Mouse (Mus musculus) liver, embryonic 15.5 days (tissue): ENCODE measurements around the gene Gas2l2. TPM values are rescaled to one million over a fixed set of nuclear protein-coding genes. Genes with fewer than 3 reads are reported as not detected.

Experiments
- ATAC-seq: fragments of 200-750 bp; cut with Nextera tagmentation; 2 replicates; pipeline ENCODE4 v1.8.0; 2017; ENCODE audit warnings: moderate number of reproducible peaks, mild to moderate bottlenecking, moderate library complexity; ENCODE audit not compliant: insufficient read depth
- H3K27ac ChIP-seq: fragments of 300-500 bp; sonication (generic); replicated peaks from 2 replicates; pipeline ENCODE4 v1.5.1; 2015; ENCODE audit warnings: mild to moderate bottlenecking, inconsistent platforms
- H3K27me3 ChIP-seq: fragments of 300-500 bp; sonication (generic); 2 replicates; pipeline ENCODE4 v1.6.1; 2015; ENCODE audit warnings: mild to moderate bottlenecking, inconsistent platforms
- H3K36me3 ChIP-seq: fragments of 300-500 bp; sonication (generic); replicated peaks from 2 replicates; pipeline ENCODE4 v1.6.1; 2015; ENCODE audit warnings: moderate library complexity, mild to moderate bottlenecking, inconsistent platforms
- H3K4me1 ChIP-seq: fragments of 300-500 bp; sonication (generic); replicated peaks from 2 replicates; pipeline ENCODE4 v1.6.1; 2015; ENCODE audit warnings: inconsistent platforms
- H3K4me2 ChIP-seq: fragments of 300-500 bp; sonication (generic); 2 replicates; pipeline ENCODE4 v1.6.1; 2015; ENCODE audit warnings: moderate library complexity, mild to moderate bottlenecking, inconsistent platforms
- H3K4me3 ChIP-seq: fragments of 300-500 bp; sonication (generic); replicated peaks from 2 replicates; pipeline ENCODE4 v1.5.1; 2015; ENCODE audit warnings: mild to moderate bottlenecking, inconsistent platforms
- H3K9ac ChIP-seq: fragments of 300-500 bp; sonication (generic); 2 replicates; pipeline ENCODE4 v1.6.1; 2015; ENCODE audit warnings: moderate library complexity, mild to moderate bottlenecking, inconsistent platforms
- H3K9me3 ChIP-seq: fragments of 300-500 bp; sonication (generic); replicated peaks from 2 replicates; pipeline ENCODE4 v1.6.1; 2016; ENCODE audit warnings: inconsistent platforms
- WGBS: fragments of 180-500 bp; shearing (Covaris S2); methylation state at CpG from one replicate; pipeline ENCODE4 v1.1.7; 2015; ENCODE audit warnings: mixed read lengths; ENCODE audit not compliant: insufficient replicate concordance; 5-methylcytosine and 5-hydroxymethylcytosine counted together
- polyA plus RNA-seq: library from polyadenylated mRNA; unstranded; fragments of >200 nt; fragmentation: Nextera tagmentation; extraction: Ambion mirVana; gene quantifications from 2 replicates; pipeline ENCODE4 v1.2.1, GENCODE M21; 2015

Gene Gas2l2
- polyA plus RNA-seq, 1 experiment from 2014 or later, result not detected

DNA sequence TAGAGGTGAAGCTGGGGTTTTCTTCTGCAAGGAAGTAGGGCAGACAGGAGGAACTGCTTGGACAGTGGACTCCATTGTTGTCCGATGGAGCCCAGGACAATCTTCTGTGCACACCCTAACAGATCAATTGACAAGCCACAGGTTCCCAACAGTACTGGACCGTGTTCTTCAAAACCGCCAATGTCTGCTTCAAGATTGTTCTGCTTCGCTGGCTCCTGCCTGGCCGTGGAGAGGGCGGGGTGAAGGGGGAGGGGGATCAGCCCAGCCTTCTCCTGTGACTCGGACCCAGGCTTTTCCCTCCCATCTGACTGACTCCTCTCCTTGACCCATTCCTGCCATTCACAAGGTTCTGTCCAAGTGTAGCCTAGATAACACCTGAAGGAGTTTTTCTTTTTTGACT lies 28.0 kb upstream of the Gas2l2 start:
- Histone ChIP-seq H3K27ac (no peak overlapping the region), H3K27me3 (peaks cover 25% of the 10 kb centered on the region), H3K36me3 (no peaks in the 10 kb centered on the region), H3K9ac (no peak overlapping the region), H3K4me1 (peaks cover 23% of the 10 kb centered on the region), H3K4me3 (no peak overlapping the region), H3K4me2 (no peak overlapping the region), H3K9me3 (no peaks in the 10 kb centered on the region)
- ATAC-seq, result no peak
- WGBS, result 41% methylated on average over 7 of the region's 7 CpGs

DNA sequence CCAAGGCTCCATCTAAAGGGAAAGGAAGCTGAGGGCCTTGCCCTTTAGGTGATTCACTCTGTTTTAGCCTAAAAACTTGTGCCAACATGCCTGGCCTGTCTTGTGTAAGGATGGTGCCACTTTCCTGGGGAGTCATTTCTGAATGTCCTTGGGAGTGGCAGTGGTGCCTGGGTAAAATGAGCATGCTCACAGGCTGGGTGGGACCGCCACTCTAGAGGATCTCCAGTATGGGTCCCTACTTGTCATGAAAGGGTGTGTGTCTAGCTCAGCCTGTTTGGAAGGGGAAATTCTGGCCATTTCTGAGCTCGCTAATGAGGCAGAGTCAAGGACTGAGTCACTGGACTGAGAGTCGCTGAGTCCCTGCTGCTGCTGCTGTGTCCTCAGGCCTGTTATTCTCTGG lies 26.4 kb upstream of the Gas2l2 start:
- no peak overlapping the region for H3K9ac ChIP-seq
- no peak for ATAC-seq
- no peak overlapping the region for H3K4me2 ChIP-seq
- H3K27me3 ChIP-seq, result peaks cover 9% of the 10 kb centered on the region
- no peaks in the 10 kb centered on the region for H3K36me3 ChIP-seq
- 40% methylated on average over 3 of the region's 3 CpGs for WGBS
- peaks cover 18% of the 10 kb centered on the region for H3K4me1 ChIP-seq
- H3K9me3 ChIP-seq, result no peaks in the 10 kb centered on the region
- H3K27ac ChIP-seq, result no peak overlapping the region
- no peak overlapping the region for H3K4me3 ChIP-seq

DNA sequence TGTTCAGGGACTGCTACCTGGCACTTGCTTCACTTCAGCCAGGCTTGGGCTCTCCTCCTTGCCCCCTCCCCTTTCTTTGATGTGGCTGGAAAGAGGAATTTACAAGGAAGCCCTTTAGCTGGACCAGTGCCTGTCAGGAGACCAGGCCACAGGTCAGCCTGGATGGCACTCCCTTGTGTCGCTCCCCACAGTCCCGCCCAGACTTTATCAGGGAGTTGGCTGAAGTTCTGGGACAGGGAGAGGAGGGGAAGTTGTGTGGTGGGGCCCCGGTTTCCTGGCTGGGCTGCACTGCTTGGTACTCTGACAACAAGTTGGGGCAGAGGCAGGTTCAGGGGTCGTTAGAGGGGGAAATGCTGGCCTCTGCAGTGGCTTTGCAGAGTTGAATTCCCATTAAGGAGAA lies 25.3 kb upstream of the Gas2l2 start:
- Histone ChIP-seq H3K4me1 (peaks cover 18% of the 10 kb centered on the region), H3K27me3 (no peaks in the 10 kb centered on the region), H3K4me3 (no peak overlapping the region), H3K4me2 (0 out of 2 replicates have a peak overlapping the region, but pooled peaks have one; percentile 13), H3K9ac (no peak overlapping the region), H3K9me3 (no peaks in the 10 kb centered on the region), H3K27ac (no peak overlapping the region), H3K36me3 (no peaks in the 10 kb centered on the region)
- 1% methylated on average over 4 of the region's 4 CpGs for WGBS
- ATAC-seq, result peak; percentile 34; the same call in 1 of the 2 replicates

DNA sequence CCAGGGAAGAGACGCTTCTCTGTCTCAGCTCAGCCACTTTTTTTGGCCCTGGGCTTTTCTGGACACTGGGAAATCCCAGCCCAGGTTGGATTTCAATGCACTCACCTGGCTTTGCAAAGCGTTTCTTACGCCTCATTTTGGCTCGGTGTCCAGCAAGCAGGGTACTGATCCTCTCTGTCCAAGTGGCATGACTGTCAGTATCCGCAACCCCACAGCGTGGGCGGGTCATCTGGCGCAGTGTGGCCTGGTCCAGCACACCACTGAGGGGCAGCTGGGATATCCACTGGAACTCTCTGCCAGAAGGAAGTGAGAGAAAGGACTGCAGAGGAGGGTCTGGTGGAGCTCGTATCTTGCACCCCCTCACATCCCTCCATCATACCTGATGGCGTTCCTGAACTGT lies 22.0 kb upstream of the Gas2l2 start:
- Histone ChIP-seq H3K27me3 (peaks cover 13% of the 10 kb centered on the region), H3K9ac (no peak overlapping the region), H3K4me1 (peaks cover 32% of the 10 kb centered on the region), H3K9me3 (no peaks in the 10 kb centered on the region), H3K27ac (no peak overlapping the region), H3K4me3 (no peak overlapping the region), H3K36me3 (no peaks in the 10 kb centered on the region), H3K4me2 (no peak overlapping the region)
- ATAC-seq, result no peak
- 67% methylated on average over 10 of the region's 10 CpGs for WGBS

DNA sequence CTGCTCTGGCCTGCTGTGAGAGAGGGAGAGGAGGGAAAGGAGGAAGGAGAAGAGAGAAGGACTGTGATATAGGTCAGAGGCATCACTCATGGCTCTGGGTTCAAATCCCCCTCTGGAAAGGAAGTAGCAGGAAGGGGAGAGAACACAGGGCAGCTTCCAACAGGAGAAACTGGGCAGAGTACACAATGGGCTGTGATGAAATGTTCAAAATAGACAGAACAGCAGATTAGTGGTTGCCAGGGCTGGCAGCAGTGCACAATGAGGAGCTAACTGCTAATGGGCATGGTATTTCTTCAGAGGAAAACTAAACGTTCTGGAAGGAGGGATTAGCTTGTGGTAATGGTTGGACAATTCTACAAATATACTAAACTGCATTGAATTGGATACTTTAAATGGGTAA lies 21.3 kb upstream of the Gas2l2 start:
- H3K4me1 ChIP-seq, result peaks cover 29% of the 10 kb centered on the region
- no peak overlapping the region for H3K4me3 ChIP-seq
- no peak overlapping the region for H3K27ac ChIP-seq
- no peak for ATAC-seq
- WGBS, result 32% methylated on average over 1 of the region's 1 CpGs
- H3K9ac ChIP-seq, result no peak overlapping the region
- H3K36me3 ChIP-seq, result no peaks in the 10 kb centered on the region
- H3K27me3 ChIP-seq, result peaks cover 20% of the 10 kb centered on the region
- H3K4me2 ChIP-seq, result no peak overlapping the region
- no peaks in the 10 kb centered on the region for H3K9me3 ChIP-seq

DNA sequence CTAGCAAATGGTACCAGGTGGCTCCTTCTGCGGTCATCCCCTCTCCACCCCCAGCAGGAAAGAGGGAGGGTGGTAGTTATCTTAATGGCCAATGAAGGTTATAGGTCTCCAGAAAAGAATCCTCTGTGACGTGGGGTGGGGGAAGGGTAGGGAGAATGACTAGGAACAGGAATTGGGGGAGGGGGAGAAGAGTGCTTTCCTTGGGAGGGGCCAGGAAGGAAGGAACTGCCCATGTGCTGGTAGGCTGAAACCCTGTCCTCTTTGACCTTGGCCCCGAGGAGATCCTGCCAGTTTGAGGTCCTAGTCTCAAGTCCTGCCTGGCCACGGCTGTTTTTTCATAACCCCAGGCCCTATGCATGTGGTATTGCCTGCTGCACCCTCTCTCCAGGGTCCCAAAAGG lies 20.0 kb upstream of the Gas2l2 start:
- no peak for ATAC-seq
- Histone ChIP-seq H3K4me2 (no peak overlapping the region), H3K9me3 (no peaks in the 10 kb centered on the region), H3K27me3 (peaks cover 32% of the 10 kb centered on the region), H3K27ac (no peak overlapping the region), H3K9ac (no peak overlapping the region), H3K4me1 (peaks cover 23% of the 10 kb centered on the region), H3K36me3 (no peaks in the 10 kb centered on the region), H3K4me3 (no peak overlapping the region)
- WGBS, result 28% methylated on average over 4 of the region's 4 CpGs

DNA sequence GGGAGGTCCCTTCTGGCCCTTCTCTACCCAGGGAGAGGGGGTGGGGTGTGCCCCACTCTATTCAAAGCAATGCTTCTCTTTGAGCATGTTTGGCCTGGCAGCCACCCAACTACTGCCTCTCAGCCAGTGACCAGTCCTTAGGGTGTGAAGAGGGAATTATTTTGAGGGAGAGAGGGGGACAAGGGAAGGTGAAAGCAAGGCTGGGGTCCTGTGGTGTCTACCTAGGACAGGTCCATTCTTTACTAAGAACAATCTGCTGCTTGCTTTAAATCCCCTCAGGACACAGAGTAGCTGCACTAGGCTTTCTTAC lies 19.6 kb upstream of the Gas2l2 start:
- Histone ChIP-seq H3K4me1 (peaks cover 25% of the 10 kb centered on the region), H3K27me3 (peaks cover 37% of the 10 kb centered on the region), H3K36me3 (no peaks in the 10 kb centered on the region), H3K9ac (no peak overlapping the region), H3K9me3 (no peaks in the 10 kb centered on the region), H3K27ac (no peak overlapping the region), H3K4me2 (no peak overlapping the region), H3K4me3 (no peak overlapping the region)
- no peak for ATAC-seq

DNA sequence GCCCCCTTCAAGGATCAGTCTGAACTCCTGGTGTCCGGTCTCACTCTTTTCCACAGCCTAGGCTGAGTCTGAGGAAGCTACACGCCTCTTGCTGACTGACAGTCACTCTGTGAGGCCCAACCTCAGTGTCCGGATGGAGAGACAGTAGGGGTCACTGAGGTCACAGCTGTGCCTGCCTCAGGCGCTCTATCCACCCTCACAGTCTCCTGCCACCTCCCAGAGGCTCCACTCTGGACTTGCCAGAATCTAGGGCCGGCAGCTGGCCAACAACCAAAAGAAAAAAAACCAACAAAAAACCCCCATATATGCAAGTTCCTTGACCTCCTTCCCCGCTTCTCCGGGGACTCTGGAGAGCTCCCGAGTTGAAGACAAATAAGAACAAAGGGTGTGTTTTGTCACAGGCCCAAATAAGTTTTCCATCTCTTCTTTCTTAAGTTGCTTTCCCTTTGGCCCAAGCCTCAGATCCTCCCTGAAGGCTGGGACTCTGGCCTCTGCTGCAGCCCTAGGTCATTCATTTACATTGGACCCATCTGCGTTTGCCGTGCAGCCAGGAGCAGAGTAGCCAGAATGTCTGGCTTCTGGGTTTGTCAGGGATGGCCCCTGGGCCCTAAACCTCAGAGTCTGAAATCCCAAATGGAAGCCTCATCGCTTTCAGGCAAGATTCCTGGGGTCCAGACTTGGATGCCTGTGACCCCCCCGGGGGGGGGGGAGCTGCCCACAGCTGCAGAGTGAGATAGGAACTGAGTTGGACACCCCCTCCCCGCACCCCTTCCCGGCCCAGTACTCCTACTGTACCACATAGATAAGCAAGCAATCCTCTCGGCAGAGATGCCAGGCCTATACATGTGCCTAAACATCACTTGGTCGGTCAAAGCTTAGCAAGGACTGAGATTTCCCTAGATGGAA lies 19.0 kb upstream of the Gas2l2 start:
- H3K9ac ChIP-seq, result no peak overlapping the region
- no peak overlapping the region for H3K4me2 ChIP-seq
- peaks cover 43% of the 10 kb centered on the region for H3K27me3 ChIP-seq
- H3K36me3 ChIP-seq, result no peaks in the 10 kb centered on the region
- no peak for ATAC-seq
- WGBS, result 32% methylated on average over 16 of the region's 16 CpGs
- H3K4me1 ChIP-seq, result peaks cover 27% of the 10 kb centered on the region
- H3K27ac ChIP-seq, result no peak overlapping the region
- no peaks in the 10 kb centered on the region for H3K9me3 ChIP-seq
- no peak overlapping the region for H3K4me3 ChIP-seq

DNA sequence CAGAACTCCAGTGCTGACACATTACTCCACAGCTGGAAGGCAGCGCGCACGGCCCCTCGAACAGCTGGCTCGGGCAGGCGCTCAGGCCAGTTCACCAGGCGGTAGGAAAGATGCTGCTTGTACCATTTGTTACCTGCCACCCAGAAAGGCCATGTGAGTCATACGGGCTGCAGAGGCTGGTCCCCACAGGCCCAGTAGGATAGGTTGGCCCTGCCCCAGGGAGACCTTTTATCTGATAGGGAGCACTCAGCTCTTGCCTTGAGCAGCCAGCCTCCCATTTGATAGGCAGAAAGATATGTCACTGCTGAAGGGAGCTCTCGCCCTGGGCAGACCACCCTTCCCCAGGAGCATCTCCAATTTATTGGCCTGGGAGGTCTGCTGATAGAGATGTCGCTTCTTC lies 18.4 kb upstream of the Gas2l2 start:
- no peak for ATAC-seq
- H3K4me2 ChIP-seq, result no peak overlapping the region
- H3K27me3 ChIP-seq, result peaks cover 49% of the 10 kb centered on the region
- no peak overlapping the region for H3K4me3 ChIP-seq
- H3K27ac ChIP-seq, result no peak overlapping the region
- no peaks in the 10 kb centered on the region for H3K9me3 ChIP-seq
- H3K4me1 ChIP-seq, result peaks cover 31% of the 10 kb centered on the region
- 69% methylated on average over 10 of the region's 10 CpGs for WGBS
- no peaks in the 10 kb centered on the region for H3K36me3 ChIP-seq
- no peak overlapping the region for H3K9ac ChIP-seq

DNA sequence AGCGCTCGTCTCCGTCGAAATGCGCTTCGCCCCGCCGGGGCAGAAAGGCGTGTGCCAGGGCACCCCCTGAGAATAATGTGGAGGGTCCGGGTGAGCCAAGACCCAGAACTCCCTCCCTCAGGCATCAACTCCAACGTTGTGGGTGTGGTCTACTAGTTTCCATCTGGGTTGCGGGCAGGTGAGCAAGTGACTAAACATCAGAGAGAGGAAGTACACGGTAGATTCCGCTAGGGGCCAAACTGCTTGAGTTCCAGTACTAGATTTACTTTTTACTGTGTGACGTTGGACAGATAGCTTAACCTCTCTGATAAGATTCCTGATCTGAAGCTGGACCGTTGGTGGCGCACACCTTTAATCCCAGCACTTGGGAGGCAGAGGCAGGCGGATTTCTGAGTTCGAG lies 15.7 kb upstream of the Gas2l2 start:
- H3K27ac ChIP-seq, result no peak overlapping the region
- peak overlapping the region; percentile 47 for H3K4me2 ChIP-seq
- H3K36me3 ChIP-seq, result no peaks in the 10 kb centered on the region
- H3K27me3 ChIP-seq, result peaks cover 67% of the 10 kb centered on the region
- peaks cover 44% of the 10 kb centered on the region for H3K4me1 ChIP-seq
- no peaks in the 10 kb centered on the region for H3K9me3 ChIP-seq
- no peak overlapping the region for H3K9ac ChIP-seq
- 16% methylated on average over 19 of the region's 19 CpGs for whole genome bisulfite sequencing
- ATAC-seq, result no peak
- H3K4me3 ChIP-seq, result peak overlapping the region; percentile 24; the same call in 1 of the 2 replicates

DNA sequence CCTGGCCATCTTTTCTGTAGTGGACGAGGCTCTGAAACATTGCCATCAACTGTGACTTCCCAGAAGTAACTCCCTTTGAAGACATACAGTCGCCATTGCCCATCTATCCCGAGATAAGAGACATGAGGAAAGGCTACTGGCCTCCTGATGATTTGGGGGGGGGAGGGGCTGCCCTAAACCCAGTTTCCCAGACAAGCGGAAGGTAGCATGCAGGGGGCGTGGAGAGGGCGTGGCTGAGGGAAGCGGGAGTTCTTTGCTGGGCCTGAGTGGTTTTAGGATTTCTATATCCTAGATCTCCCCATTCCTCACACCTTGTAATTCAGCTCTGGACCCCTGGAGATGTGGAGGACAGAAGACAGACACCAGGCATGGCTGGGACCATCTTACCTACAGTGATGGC lies 14.6 kb upstream of the Gas2l2 start:
- WGBS, result 6% methylated on average over 7 of the region's 7 CpGs
- Histone ChIP-seq H3K4me2 (no peak overlapping the region; the same call in 1 of the 2 replicates), H3K36me3 (no peaks in the 10 kb centered on the region), H3K27ac (no peak overlapping the region), H3K27me3 (peaks cover 68% of the 10 kb centered on the region), H3K4me1 (peaks cover 40% of the 10 kb centered on the region), H3K9me3 (no peaks in the 10 kb centered on the region), H3K4me3 (no peak overlapping the region), H3K9ac (no peak overlapping the region)
- no peak for ATAC-seq
